Mouse (Mus musculus) lung, embryonic 14.5 days (tissue): Measurements from ENCODE around the gene Ninj1. TPM values are rescaled to one million over a fixed set of nuclear protein-coding genes. Genes with fewer than 3 reads are reported as not detected.

Experiments
- ATAC-seq: fragments of 200-750 bp; cut with Nextera tagmentation; 2 replicates; pipeline ENCODE4 v1.8.0; 2017; ENCODE audit warnings: mild to moderate bottlenecking, moderate TSS enrichment, moderate library complexity; ENCODE audit not compliant: insufficient read depth
- DNase-seq: peaks from one replicate; pipeline ENCODE4 v3.0.0-alpha.2; 2015
- H3K27ac ChIP-seq: fragments of 300-500 bp; sonication (generic); 2 replicates; pipeline ENCODE4 v1.5.1; 2014; ENCODE audit warnings: low read depth, mild to moderate bottlenecking, moderate library complexity
- H3K27me3 ChIP-seq: fragments of 300-500 bp; sonication (generic); 2 replicates; pipeline ENCODE4 v1.6.1; 2014; ENCODE audit warnings: low read length, control low read depth; ENCODE audit not compliant: insufficient read depth
- H3K36me3 ChIP-seq: fragments of 300-500 bp; sonication (generic); 2 replicates; pipeline ENCODE4 v1.6.1; 2014; ENCODE audit warnings: control low read depth; ENCODE audit not compliant: insufficient read depth
- H3K4me1 ChIP-seq: fragments of 300-500 bp; sonication (generic); 2 replicates; pipeline ENCODE4 v1.6.1; 2014; ENCODE audit warnings: antibody characterized with exemption, control low read depth; ENCODE audit not compliant: insufficient read depth
- H3K4me2 ChIP-seq: fragments of 300-500 bp; sonication (generic); 2 replicates; pipeline ENCODE4 v1.6.1; 2014; ENCODE audit warnings: mild to moderate bottlenecking
- H3K4me3 ChIP-seq: fragments of 300-500 bp; sonication (generic); 2 replicates; pipeline ENCODE4 v1.5.1; 2014; ENCODE audit warnings: low read depth, low read length
- H3K9ac ChIP-seq: fragments of 300-500 bp; sonication (generic); 2 replicates; pipeline ENCODE4 v1.6.1; 2014
- H3K9me3 ChIP-seq: fragments of 300-500 bp; sonication (generic); 2 replicates; pipeline ENCODE4 v1.6.1; 2016; ENCODE audit warnings: low read depth, low read length, control low read depth
- CTCF ChIP-seq: IDR thresholded peaks from 2 replicates; pipeline ENCODE4 v1.5.1; 2016; ENCODE audit warnings: antibody characterized with exemption, low read depth
- WGBS: fragments of 180-500 bp; shearing (Covaris S2); extraction: QIAGEN DNeasy Blood & Tissue Kit; methylation state at CpG from one replicate; pipeline ENCODE4 v1.1.7; 2014; 5-methylcytosine and 5-hydroxymethylcytosine counted together
- polyA plus RNA-seq: library from polyadenylated mRNA; unstranded; fragments of >200 nt; fragmentation: Nextera tagmentation; extraction: Ambion mirVana; gene quantifications from 2 replicates; pipeline ENCODE4 v1.2.1, GENCODE M21; 2014

Ninj1 gene
- polyA plus RNA-seq, 1 experiment from 2014 or later, result 44.2 TPM

DNA sequence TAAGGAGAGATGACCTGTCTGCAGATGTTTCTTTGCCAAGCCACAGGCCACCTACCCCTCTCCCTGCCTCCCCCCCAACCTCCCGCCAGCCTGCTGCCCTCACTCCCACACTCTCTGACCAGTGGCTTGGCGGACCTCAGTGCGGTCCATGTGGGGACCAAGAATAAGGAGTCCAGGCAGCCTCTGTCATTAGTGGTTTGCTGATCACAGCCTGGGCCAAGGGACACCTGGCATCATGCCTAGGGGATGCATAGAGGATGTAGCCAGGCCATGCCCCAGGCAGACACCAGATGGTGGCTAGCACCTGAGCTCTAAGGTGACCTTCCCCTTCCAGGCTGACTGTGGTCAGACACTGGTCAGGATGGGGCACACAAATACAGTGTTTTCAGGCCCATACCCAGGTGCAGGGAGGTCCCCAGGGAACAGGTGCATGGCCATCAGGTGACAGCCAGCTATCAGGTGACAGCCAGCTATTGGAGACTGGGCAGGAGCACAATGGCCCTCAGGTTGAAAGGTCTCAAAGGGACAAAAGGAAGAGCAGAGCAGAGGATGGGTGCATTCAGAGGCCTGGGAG is 5.8 kb upstream of the Ninj1 start:
- Histone ChIP-seq H3K9me3 (no peaks in the 10 kb centered on the region), H3K4me1 (peaks cover 4% of the 10 kb centered on the region; the same call in 1 of the 2 replicates), H3K36me3 (no peaks in the 10 kb centered on the region), H3K9ac (no peak overlapping the region), H3K4me2 (no peak overlapping the region), H3K27ac (no peak overlapping the region), H3K27me3 (no peaks in the 10 kb centered on the region), H3K4me3 (no peak overlapping the region)
- 76% methylated on average over 3 of the region's 3 CpGs for WGBS
- DNase-seq (no peak), ATAC-seq (no peak)
- TF ChIP-seq CTCF, result no peak

GRCm38 (mm10) chr13:49183161-49183560 is 4.1 kb upstream of the Ninj1 start:
- H3K4me2 ChIP-seq, result no peak overlapping the region
- peaks cover 14% of the 10 kb centered on the region; the same call in 1 of the 2 replicates for H3K4me1 ChIP-seq
- ATAC-seq (no peak), DNase-seq (no peak)
- no peaks in the 10 kb centered on the region for H3K27me3 ChIP-seq
- WGBS, result 50% methylated on average over 5 of the region's 5 CpGs
- no peak for TF ChIP-seq CTCF
- no peak overlapping the region for H3K9ac ChIP-seq
- no peak overlapping the region for H3K4me3 ChIP-seq
- H3K36me3 ChIP-seq, result no peaks in the 10 kb centered on the region
- H3K27ac ChIP-seq, result no peak overlapping the region
- H3K9me3 ChIP-seq, result no peaks in the 10 kb centered on the region

DNA sequence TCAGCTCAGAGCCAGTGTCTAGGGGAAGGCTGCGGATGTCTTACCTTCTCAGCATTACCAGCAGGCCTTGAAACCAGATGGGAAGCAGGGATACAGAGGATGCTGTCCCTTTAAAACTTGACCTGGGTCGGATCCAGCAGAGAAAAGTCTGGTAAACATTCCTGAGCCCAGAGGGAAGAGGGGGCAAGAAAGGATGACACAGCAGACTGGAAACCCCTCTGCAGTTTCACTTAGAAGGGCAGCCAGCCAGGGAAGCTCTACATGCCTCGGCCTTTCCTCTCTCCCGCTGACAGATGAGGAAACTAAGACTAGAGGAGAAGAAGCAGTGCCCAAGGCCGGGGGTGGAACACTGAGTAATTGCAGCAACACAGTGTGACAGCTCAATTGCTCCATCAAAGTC is 3.6 kb upstream of the Ninj1 start:
- peak; percentile 60 for DNase-seq
- Histone ChIP-seq H3K4me2 (no peak overlapping the region), H3K9ac (no peak overlapping the region), H3K36me3 (no peaks in the 10 kb centered on the region), H3K27ac (no peak overlapping the region), H3K4me3 (no peak overlapping the region), H3K27me3 (no peaks in the 10 kb centered on the region), H3K9me3 (no peaks in the 10 kb centered on the region), H3K4me1 (peaks cover 18% of the 10 kb centered on the region; the same call in 1 of the 2 replicates)
- no peak for TF ChIP-seq CTCF
- ATAC-seq, result no peak
- 42% methylated on average over 5 of the region's 5 CpGs for WGBS

- no peaks in the 10 kb centered on the region for H3K36me3 ChIP-seq
- WGBS, result 19% methylated on average over 11 of the region's 11 CpGs
- DNase-seq (no peak), ATAC-seq (0 out of 2 replicates have a peak, but pooled peaks have one; percentile 13)
- H3K27me3 ChIP-seq, result no peaks in the 10 kb centered on the region
- H3K9ac ChIP-seq, result peak overlapping the region; percentile 56
- no peaks in the 10 kb centered on the region for H3K9me3 ChIP-seq
- H3K27ac ChIP-seq, result peak overlapping the region; percentile 26; the same call in 1 of the 2 replicates
- H3K4me2 ChIP-seq, result peak overlapping the region; percentile 100
- H3K4me1 ChIP-seq, result peaks cover 13% of the 10 kb centered on the region; the same call in 1 of the 2 replicates
- no peak for TF ChIP-seq CTCF
- H3K4me3 ChIP-seq, result peak overlapping the region; percentile 78; the same call in 1 of the 2 replicates
Observed at GRCm38 (mm10) chr13:49186798-49187287, 442 bp upstream of the Ninj1 start.

DNA sequence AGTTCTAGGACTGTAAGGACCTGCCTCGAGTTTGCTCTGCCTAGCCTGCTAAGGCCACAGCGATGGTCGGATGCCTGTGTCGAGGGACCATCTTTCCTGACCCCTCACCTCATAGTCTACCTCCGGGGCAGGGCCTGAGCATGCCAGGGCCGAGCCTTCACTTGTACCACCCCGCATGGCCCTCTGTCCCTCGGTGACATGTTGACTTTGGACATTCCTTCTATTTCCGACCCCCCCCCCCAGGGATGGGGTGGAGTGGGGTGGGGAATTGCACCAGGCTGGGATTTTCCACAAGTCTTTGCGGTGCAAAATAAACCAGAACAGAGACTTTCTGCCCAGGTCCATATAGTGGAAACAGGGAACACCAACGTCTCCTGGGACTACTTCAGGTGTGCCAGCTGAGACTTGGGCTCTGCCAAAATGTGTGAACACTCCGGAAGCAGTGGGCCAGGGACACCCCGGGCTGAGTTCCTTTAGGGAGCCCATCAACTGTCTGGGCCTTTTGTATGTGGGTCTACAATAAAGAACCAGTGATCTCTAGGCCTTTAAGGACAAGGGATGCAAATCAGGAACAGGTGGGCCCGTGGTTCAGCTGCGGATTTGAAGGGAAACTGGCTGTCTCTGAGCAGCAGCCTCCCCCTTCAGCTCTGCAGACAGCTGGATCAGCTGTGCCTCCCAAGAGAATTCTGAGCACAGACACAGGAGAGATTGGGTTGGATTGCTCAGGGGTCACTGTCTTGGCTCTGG is 1.1 kb downstream of the Ninj1 start:
- H3K9ac ChIP-seq, result peak overlapping the region; percentile 69

GRCm38 (mm10) chr13:49188966-49189360 is 1.7 kb downstream of the Ninj1 start:
- peaks cover 13% of the 10 kb centered on the region; the same call in 1 of the 2 replicates for H3K4me1 ChIP-seq
- ATAC-seq (no peak), DNase-seq (no peak)
- no peak for TF ChIP-seq CTCF
- no peaks in the 10 kb centered on the region for H3K27me3 ChIP-seq
- no peak overlapping the region for H3K9ac ChIP-seq
- no peak overlapping the region for H3K4me3 ChIP-seq
- peak overlapping the region; percentile 100; the same call in 1 of the 2 replicates for H3K4me2 ChIP-seq
- H3K36me3 ChIP-seq, result no peaks in the 10 kb centered on the region
- H3K9me3 ChIP-seq, result no peaks in the 10 kb centered on the region
- no peak overlapping the region for H3K27ac ChIP-seq
- 52% methylated on average over 2 of the region's 2 CpGs for whole genome bisulfite sequencing

More for the DNA sequence above, 1.1 kb downstream of the Ninj1 start:
- H3K4me3 ChIP-seq, result peak overlapping the region; percentile 78
- no peak for TF ChIP-seq CTCF
- no peaks in the 10 kb centered on the region for H3K9me3 ChIP-seq
- peaks cover 13% of the 10 kb centered on the region; the same call in 1 of the 2 replicates for H3K4me1 ChIP-seq
- H3K27ac ChIP-seq, result no peak overlapping the region
- no peaks in the 10 kb centered on the region for H3K36me3 ChIP-seq
- H3K27me3 ChIP-seq, result no peaks in the 10 kb centered on the region
- peak overlapping the region; percentile 100 for H3K4me2 ChIP-seq
- no peak; the same call in 1 of the 2 replicates for ATAC-seq
- DNase-seq, result no peak
- 25% methylated on average over 15 of the region's 15 CpGs for whole genome bisulfite sequencing
